Mouse (Mus musculus) testis, postnatal 10 days (tissue): ENCODE measurements around the gene Hydin.
"Not testable (repeated sequence)": the region's sequence is repeated elsewhere in the genome, so short reads cannot be mapped to it uniquely, and the experiment has no call there.

Experiments
- DNase-seq: peaks from one replicate; pipeline ENCODE4 v3.0.0; 2021; ENCODE audit warnings: low spot score

Gene Hydin

DNA sequence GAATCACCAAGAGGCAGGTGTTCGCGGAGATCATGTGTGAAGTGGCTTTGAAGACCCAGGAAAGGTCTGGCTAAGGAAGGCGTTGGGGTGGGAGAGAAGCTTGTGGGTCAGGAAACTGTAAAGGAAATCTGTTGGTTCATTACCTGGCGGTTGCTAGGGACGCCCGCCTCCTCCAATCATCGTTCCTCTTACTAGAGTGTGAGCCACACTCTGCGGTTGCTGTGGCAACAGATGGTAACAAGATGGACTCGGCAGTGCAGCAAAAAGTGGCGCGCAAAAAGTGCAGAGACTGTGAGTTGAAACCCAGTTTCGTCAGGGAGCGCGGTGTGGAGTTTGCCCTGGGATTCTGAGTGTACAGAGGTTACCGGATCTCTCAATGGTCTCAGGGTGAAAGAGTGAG is at the start of gene Hydin:
Gene Hydin, plus strand, starts transcription at position 237 of the 400 bp plus-strand sequence.
- peak; percentile 93 for DNase-seq

DNA sequence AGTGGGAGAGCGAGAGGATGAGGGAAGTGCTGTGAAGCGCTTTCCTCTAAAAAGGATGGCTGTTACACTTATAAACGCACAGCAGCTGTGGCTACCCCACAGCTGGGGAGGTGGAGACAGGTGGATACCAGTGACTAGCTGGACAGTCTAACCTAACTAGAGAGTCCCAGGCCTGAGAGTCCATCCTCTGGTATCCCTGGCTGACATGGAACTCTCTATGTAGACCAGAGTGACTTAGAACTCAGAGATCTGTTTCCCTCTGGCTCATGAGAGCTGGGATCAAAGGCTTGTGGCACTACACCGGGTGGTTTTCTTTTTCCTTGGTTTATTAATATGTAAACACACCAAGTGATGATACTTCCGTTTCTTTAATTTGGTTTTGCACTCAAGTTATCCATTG is 49.6 kb upstream of the Hydin start:
- DNase-seq, result no peak

DNA sequence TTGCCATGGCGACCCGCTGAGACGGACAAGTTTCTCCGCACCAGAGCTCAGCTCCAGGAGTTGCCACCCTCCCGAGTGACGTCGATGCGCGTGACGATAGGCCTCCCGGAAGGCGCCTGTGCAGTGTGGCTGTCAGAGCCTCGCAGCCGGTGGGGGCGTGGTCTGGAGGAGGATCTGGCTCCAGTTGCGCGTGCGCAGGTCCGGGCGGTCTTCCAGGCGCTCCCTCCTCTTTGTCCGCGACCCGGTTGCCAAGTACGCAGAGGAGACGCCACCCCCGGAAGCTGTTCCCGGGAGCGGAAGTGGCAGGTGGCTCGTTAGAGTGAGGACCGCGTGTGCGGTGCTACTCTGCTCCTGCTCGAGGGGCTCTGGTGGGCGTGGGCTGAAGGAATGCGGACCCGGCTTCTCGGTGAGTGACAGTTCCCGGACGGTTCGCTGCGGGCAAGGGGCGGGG is 49.1 kb upstream of the Hydin start:
- peak; percentile 100 for DNase-seq

DNA sequence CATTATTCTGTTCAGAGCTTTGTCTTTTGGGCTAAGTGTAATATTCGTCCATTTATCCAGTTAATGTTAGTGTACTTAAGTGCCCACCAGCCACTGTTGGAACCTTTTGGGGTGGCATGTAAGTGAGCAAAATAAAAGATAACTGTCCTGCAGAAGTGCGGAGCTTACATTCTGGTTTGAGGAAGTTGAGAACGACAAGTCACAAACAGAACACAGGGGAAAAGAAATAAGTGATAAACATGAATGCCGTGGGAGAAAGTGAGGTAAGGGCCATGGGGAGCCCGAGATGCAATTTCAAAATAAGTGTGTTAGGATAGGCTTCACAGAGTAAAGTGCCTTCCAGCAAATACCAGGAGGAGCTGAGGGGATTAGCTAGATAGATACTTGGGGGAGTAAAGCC is 48.3 kb upstream of the Hydin start:
- no peak for DNase-seq

DNA sequence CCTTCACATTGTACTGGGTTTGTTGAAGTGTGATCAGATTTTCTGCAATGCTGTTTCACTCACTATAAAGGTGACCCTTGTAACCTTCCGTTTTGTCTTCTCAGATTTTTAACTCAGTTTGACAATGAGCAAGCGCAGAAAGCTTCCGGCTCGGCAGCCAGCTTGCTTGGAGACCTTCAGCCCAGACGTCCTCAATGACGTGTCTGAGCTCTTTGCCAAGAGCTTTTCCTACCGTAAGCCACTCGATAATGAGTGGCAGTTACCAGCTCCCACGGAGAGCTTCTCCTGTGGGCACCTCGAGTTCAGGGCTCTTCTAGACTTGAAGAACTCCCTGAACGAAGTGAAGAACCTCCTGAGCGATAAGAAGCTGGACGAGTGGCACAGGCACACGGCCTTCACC is 45.8 kb upstream of the Hydin start:
- DNase-seq, result no peak

DNA sequence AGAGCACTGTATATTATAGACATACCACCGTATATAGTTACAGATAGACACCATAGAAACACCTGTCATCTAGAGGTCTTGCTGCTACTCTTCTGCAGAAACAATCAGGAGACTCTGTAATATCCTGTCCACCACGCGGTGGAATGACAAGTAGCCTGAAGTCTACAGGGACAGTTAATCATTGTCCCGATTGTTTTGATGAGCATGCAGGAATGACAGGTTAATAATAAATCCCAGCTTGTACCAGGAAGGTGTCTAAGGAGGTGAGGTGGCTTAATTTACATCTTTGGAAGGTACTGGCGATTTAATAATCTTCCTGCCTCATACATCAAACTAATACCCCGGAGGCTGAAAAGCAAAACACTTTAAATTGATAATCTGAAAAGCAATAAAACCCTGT is 36.0 kb upstream of the Hydin start:
- no peak for DNase-seq

DNA sequence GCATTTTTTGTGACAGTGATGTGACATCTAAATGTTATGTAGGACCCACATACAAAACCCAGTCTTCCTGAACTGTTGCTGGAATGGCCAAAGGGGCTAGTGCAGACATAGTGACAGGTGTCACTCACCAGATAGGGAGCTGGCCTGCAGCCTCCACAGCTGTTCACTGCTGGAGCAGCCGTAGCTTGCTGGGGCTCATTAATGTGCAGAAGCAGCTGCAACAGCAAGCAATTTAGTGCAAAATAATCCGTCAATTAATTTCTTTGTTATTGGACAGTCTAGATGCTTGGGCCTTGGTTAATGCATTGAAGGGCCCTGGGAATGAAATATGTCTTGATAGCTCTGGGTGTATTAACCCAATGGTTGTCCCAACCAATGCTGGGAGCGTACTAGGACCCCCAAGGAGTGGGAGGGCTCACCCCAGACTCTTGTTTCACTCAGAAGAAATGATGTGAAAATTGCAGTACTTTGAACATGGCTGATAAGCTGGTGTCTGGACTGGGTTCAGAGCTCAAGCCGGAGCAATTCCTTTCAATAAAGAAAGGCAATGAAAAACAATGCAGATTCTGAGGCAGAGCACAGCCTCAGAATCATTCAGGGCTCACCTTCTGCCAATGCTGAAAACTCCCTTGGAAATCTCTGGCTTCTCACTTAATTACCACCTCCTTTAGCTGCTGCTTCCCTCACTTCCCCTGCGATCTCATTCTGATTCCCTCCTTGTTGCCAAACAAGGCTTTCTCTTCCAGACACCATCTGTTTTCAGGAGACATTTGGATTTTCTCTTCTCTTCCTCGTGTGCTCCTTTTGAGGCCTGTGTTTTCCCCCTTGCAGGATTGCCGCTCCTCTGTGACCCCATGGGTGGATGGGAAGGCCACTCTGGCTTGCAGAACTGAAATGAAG is 24.2 kb upstream of the Hydin start:
- no peak for DNase-seq

DNA sequence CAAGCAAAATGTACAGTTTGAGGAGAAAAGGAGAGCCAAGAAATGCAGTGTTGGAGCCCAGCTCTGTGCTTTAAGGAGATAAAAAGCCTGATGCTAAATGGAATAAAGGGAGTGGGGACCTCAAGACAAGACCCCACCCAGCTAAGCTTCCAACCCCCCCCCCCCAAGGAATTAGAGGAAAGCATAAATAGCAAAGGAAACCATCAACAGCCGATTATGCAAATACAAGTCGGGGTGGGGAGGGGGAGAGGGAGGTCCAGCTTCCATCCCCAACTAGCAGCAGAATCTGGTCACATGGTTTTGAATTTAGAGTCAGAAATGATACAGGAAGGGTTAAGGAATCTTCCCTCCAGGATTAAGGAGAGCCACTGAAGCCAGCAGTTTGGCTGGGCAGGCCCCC is 22.2 kb upstream of the Hydin start:
- no peak for DNase-seq

DNA sequence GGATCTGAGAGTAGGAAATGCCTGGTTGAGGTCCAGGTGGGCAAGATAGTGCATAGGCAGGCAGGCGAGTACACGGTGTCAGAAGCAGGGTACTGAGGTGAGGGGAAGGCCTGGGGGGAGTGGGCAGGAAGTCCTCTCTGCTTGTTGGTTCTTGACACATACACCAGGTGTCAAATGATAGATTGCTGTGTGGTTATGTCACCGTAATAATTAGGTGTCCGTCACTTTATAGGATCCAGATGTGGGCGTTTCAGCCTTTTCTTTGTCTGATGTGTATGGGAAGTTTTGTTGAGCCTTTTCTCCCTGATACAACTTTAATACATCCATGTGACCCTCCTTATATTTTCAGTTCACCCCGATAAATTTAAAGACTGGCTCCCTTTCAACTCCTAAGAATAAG is 19.5 kb upstream of the Hydin start:
- no peak for DNase-seq

DNA sequence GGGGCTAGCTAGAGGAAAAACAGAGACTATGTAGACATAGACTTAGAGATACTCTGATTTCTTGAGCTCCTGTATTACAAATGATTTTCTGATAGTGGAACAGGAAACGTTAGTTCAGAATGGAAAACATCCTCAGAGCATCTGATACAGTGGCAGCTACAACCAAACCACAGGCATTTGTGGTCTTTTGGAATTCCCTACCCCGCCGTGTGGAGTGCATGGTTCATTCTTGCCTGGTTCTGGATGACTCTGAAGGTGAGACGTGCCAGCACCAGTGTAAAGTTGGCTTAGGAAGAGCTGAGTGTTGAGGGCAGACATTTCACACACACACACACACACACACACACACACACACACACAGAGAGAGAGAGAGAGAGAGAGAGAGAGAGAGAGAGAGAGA is 12.8 kb upstream of the Hydin start:
- no peak for DNase-seq

DNA sequence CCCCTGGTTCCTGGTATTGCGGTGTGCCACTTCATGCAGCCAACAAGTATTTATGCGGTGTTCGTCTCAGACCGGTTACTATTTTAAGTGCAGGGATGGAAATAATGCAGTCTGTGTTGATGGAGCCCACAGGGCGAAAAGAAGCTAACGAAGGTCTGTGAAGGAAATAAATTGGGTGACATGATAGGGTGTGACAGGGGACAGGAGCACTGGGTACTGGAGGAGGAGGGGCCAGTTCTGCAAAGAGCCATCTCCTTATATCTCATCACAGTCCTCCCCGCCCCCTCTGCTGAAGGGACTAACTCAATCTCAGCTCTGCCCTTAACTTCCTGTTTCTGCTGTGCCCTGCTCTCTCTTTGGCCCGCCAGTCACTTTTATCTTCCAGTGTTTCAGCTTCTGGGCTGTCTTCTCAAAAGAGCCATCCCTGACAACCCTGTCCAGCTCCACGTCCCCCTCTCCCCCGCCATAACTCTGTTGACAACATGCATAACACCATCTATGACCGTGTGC is 926 bp upstream of the Hydin start:
- DNase-seq, result no peak

DNA sequence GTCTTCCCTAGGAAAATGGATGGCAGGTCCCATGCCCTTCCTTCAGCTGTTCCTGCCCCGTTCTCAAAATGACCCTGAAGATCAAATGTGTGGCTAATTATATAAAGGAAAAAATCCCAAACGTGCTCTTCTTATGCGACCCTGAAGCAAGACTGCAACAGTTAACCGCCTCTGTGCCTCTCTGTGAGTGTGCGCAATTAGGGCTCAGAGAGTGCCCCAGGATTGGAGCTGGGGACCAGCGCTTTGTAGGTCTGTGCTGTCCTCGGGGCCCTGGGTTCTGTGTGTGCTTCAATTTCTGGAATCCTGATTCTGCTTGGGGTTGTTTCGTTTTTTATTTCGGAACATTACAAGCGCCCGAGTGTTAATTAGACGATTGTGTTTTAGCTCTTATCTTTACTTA is 491 bp downstream of the Hydin start:
- DNase-seq, result no peak

DNA sequence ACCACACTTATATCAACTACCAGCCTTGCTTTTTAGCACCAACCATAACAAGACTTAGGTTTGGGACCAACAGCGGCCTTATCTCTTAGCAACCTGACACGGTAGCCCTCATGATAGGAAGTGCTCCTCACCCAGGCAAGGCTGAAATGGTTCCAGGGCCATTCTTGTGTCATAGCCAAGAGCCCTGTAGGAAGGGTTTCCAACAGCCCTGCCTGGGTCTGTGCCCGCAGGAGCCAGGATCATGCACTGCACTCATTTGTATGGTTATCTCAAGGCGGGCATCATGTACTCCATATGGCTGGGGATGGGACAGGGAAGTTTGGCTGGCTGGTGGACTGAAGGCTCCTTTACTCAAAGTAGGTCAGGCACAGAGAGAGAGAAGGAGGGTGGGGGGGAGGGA is 3.9 kb downstream of the Hydin start:
- DNase-seq, result no peak

DNA sequence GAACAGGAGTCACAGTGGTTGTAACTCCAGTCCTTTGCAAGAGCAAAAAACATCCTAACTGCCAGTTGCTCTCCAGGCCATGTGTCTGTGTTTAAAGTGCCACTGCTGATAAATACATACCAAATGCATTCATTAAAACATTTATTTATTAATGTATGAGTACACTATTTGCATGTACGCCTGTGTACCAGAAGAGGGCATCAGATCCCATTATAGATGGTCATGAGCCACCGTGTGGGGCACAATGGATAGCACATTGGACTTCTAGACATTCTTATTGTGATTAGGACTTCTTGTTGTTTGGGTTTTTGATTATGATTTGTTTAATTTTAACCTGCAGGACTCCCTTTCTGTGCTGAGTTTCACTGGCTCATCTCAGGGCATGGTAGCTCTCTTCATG is 6.6 kb downstream of the Hydin start:
- DNase-seq, result no peak

DNA sequence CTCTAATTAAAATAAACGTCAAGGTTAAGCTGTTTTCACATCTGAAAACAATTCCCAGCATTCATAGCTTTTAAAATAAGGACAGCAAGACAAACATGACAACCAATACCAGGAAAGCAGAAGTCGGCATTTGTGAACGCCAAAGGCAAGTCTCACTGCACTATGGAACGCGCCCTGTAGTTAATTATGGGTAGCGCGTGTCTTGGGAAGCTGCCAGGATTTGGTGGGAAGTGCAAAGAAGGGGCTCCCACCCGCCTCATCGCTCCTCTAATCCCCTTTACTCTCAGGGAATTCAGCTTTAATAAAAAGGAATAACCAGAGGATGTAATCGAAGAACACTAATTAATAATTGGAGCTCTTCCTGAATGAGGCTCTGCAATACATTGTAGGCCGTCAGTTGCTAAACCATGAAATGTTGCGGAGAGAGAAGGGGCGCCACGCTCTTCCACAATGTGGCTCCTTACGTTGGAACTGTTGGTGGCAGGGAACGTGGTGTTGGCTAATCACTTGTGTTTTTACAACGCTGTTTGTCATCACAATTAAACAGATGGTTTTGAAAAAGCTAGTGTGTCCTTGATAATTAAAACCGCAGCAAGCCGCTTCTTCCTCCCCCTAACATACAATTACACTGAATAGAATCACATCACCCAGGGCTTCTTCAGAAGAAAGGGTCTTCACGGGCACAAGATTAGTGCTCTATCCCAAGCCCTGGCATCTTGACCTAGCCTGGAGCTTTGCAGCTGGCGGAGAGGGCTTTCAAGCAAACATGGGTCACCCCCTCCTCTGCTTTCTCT is 8.9 kb downstream of the Hydin start:
- DNase-seq, result no peak

DNA sequence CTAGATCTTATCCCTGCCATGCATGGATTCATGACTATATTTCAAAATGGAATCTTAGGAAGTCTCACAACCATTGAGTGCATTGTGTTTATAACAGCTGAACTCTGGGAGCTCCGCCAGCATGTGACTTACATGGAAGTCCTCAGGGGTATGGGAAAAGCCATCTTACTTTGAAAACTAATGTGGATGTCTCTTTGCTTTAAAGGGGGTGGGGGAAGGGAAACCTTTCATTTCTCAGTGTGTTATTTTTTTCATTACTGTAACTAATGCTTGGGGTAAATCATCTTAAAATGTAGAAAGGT is 9.4 kb downstream of the Hydin start:
- DNase-seq, result no peak

DNA sequence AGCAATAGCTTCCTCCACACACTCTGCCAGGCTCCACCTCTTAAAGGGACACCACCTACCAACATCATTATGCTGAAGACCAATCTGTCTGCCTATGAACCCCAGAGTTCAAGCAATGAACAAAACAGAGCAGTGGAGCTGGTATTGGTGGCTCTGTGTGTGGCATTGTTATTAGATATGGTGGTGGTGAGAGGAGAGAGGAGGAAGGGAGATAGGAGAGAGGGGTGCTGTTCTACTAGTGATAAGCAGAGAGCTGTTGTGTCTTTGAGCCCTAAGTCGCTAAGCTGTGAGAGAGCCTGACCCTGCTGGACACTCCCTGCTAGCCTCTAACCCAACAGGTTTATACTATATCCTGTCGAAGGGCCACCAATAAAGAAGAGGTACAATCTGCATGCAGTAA is 45.9 kb downstream of the Hydin start:
- no peak for DNase-seq

DNA sequence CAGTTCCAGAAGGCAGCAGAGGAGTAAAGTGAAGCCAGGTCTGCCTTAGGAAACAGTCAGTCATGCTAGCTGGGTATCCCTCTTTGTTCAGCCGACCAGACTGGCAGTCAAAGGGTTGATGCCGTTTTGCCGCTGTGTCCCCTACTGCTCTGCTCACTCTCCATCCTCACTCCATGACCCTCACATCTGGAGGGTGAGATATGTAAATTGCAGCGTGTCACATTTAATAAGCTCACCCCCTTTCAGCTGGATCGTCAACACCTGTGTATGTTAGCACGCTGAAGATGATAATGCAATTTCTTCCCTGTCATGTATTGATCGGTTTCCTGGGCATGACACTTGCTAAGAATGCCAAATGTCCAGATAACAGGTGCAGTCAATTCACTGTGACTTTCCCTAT is 49.0 kb downstream of the Hydin start:
- DNase-seq, result no peak

DNA sequence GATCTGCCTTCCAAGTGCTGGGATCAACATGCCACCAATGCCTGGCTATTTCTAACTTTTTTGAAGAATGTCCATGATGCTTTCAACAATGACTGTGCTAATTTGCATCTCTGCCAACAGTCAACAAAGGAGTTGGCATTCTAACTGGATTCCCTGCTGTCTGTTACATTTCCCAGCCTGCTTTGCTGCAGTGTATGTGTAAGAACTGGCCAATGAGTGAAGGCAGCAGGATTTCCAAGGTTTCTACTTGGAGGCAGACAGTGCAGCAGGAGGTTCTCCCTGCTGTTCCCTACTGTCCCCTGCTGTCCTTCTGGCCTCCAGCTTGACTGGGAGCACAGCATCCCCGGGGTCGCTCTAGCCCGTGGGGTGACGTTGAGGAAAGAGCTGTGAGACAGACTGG is 52.8 kb downstream of the Hydin start:
- no peak for DNase-seq

DNA sequence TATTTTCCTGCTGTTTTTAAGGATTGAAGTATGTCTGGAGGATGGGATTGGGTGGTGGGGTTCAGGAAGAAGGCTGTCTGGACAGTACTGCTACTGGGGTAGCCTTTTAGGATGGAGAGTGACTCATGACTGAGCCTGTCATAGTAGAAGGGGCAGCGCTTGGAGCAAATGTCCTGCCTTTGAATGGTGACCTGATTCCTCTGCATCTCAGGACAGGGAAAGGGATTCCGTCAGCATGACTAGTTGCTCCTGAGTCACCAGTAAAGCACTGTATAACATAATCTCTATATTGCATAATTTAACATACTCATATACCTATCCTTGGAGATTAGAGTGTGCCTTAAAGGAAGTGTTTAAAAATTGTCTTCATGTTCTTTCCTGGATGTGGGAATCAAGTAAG is 54.7 kb downstream of the Hydin start:
- no peak for DNase-seq

DNA sequence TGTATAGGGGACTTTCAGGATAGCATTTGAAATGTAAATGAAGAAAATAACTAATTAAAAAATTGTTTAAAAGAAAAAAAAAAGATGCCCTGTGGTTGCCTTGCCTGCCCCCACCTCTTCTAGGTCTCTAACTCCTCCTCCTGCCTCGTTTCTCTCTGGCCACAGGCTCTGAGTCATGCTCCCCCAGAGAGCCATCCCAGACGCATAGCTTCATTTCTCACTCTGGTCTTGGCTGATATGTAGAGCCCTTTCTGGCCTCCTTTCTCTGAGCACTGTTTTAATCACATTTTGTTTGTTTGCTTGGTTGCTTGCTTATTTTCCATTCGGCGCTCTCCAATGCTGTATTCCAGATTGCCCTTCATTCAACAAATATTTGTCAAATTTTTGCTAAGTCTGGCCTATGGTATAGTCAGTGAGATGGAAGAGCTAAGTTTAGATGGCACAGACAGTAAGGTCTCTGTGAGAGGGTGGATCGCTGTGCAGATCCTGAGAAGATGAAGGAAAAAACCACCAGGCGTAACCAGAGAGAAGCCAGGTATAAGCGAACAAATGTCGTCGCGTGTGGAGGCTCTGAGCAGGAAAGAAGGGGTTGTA is 57.3 kb downstream of the Hydin start:
- DNase-seq, result no peak

DNA sequence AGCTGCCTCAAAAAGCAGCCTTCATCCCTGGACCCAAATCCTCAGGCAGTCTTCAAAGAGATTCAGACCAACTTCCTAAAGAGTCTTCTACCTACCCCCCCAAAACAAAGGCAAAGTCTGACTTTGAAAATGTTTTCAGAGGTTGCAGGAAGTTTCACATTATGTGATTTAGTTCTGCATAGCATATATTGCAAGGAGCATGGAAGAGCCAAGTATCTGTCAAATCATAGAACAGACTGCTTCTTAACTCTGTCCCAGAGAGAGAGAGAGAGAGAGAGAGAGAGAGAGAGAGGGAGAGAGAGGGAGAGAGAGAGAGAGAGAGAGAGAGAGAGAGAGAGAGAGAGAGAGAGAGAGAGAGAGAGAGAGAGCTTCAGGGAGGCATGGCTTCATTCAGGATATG is 60.3 kb downstream of the Hydin start:
- not testable (repeated sequence) for DNase-seq

DNA sequence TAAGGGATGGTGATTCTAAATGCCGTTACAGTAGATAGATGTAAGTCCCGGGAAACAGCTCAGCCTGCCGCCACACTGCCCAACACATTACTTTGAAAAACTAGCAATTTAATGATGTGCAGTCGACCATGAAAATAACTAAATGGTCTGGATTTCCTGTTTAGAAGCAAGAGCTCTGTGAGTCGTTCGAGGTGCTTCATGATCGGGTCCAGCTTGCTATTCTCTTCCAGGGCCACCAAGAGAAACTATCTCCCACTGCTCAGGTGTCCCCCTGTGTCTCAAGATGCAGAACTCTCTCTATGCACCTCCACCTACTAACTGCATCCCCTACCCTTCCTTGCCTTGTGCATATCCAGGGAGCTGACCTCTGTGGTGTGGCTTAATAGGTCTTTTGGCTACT is 66.6 kb downstream of the Hydin start:
- no peak for DNase-seq
